Mouse (Mus musculus) liver (tissue): ENCODE measurements around the gene Efs.

ENCODE experiments used
- DNase-seq: peaks from one replicate; pipeline ENCODE4 v3.0.0-alpha.2; 2020; ENCODE audit warnings: mixed read lengths

The Efs gene

GRCm38 (mm10) chr14:54913343-54913742, 12.6 kb downstream of the Efs start:
- DNase-seq, result no peak

DNA sequence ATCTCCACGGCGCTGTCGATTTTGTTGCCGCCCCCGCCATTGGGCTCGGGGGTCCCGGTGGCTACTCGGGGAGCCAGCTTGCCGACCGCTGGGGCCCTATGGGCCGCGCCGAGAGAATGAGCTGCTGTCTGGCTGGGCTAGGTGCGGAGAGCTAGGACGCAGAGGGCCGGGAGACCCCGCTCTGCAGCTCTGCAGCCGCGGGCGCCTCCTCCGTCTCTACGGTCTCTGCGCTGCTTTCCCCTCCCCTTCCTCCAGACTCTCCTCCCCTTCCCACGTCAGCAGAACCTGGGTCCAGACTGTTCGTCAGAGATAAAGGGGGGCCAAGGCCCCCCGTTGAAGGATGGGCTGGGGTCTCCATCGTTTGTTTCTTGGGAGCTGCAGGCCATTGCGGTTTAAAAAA, 13.0 kb downstream of the Efs start, which contains the start of gene Slc22a17:
Gene Slc22a17, minus strand, starts transcription at position 247 of the 400 bp plus-strand sequence.
- DNase-seq, result peak; percentile 59

- DNase-seq, result no peak
Observed at GRCm38 (mm10) chr14:54912109-54912850, 13.6 kb downstream of the Efs start.

DNA sequence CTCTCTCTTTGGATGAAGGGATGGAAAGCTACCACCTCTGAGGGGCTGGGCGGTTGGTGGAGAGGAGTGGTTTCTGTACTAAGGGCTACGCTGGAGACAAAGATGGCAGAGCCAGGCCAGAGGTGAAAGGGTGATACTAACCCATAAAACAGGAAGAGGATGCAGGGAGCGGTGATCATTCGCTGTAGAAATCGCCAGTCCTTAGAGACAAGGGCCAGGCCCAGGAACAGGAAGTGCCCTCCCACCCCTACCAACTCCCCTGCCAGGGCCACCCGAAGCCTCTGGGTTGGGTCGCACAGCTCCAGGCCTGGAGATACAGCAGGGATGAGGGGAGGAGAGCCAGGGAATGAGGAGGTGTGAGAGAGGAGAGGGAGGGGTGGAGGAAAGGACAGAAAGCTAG, 17.2 kb downstream of the Efs start:
- DNase-seq, result no peak

DNA sequence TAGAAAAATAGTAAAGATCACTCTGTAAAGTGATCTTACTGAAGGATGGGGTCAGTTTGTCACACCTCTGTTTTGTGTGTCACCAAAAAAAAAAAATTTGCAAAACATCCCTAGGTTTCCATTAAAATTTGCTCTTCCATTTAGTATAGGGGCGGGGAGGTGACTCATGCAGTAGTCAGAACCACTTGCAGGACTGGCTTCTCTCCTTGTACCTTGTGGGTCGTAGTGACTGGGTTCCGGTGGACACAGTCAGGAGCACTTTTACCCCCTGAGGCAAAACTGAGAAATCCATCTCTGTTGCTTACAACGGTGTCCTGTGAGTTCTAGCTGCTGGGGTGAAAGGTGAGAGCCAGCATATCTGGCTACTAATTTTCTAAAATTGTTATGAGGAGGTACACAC, 22.3 kb downstream of the Efs start:
- DNase-seq, result no peak

DNA sequence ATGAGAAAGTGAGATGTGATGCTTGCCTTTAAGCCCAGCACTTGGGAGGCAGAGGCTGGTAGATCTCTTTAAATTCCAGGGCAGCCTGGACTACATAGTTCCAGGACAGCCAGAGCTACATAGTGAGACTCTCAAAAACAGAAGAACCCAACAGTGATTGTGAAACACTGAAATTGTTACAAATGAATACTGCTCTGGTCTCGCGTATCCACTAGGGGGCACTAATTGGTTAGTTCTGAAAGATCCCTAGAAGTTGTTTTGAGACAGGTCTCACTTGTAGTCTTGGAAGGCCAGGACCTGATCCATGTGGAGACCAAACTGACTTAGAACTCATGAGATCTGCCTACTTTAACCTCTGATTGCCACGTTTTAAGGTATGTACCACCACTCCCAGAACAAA, 25.5 kb downstream of the Efs start:
- DNase-seq, result peak; percentile 66

- no peak for DNase-seq
Observed at GRCm38 (mm10) chr14:54897445-54897844, 28.5 kb downstream of the Efs start.

GRCm38 (mm10) chr14:54894296-54895151, 31.4 kb downstream of the Efs start:
- peak; percentile 74 for DNase-seq

DNA sequence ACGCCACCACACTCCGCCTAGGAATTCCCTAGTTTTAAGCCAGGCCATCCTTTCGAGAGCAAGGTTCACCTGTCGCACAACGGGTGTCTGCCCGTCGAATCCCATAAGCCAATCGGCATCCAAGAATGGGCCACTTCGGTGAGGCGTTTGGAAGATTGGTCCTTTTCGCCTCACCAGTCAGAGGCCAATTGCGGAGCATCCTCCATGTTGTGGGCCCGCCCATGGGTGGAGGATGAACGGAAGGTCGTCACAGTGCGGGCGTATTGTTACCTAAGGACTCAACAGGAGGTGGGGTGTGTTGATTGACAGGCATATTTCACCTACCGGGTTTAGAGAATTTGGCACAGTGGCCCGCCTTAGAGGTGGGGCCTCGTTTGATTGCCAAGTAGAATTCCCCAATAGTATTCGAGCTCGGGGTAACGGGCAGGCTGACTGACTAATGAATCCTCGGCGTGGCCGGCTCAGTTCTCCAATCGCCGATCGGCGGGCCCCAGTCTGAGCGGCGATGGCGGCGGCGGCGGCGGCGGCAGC, 32.2 kb downstream of the Efs start:
- peak; percentile 96 for DNase-seq

- no peak for DNase-seq
Observed at GRCm38 (mm10) chr14:54892200-54892599, 33.7 kb downstream of the Efs start, which contains the start of gene Pabpn1. TSS of gene Pabpn1 (plus strand) at chr14:54892500.

- no peak for DNase-seq
Observed at GRCm38 (mm10) chr14:54885309-54885708, 40.6 kb downstream of the Efs start.

GRCm38 (mm10) chr14:54884022-54884712, 41.8 kb downstream of the Efs start:
- DNase-seq, result no peak

GRCm38 (mm10) chr14:54883154-54884021, 42.5 kb downstream of the Efs start, which contains the start of the genes Bcl2l2 and Gm20521:
TSS of gene Bcl2l2 (plus strand) at chr14:54883377.
TSS of gene Gm20521 (plus strand) at chr14:54883441.
- peak; percentile 88 for DNase-seq

DNA sequence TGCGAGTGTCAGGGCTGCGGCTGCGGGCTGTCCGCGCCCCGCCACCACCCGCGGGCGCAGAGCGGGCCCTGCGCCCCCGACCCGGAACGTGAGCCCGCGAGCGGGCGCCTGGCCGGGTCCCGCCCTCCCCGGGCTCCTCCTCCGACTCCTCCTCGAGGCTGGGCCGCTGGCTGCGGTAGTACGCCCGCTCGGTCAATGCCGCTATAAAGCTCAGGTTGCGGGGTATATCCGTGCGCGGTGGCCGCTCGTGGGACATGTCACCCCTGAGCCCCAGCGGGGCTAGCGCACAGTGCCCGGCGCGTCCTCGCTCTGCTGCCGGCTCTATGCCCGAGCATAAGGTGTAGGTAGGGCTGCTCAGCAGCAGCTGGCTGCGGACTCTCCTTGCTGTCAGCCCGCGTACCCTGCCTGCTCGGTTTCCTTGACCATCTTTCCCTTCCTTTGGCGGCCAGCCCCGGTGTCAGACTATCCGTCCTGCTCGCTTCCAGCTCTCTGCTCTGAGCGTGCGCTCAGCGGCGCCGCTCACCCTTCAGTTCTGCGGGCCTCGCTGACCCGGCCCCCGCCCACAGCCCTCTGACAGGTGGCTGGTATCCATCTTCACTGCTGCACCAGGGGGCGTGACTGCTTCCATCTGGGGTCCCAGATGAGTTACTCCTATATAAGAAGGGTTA, 48.7 kb downstream of the Efs start, which contains the start of gene Ppp1r3e:
Gene Ppp1r3e, minus strand, starts transcription at position 503 of the 668 bp plus-strand sequence.
- DNase-seq, result peak; percentile 79

- peak; percentile 91 for DNase-seq
Observed at GRCm38 (mm10) chr14:54876539-54877047, 49.3 kb downstream of the Efs start.

- no peak for DNase-seq
Observed at GRCm38 (mm10) chr14:54875844-54876538, 49.9 kb downstream of the Efs start.

- DNase-seq, result no peak
Observed at GRCm38 (mm10) chr14:54874165-54874564, 51.8 kb downstream of the Efs start.

GRCm38 (mm10) chr14:54870861-54871260, 55.1 kb downstream of the Efs start, which contains the start of gene Homez:
TSS of gene Homez (minus strand) at chr14:54870961.
- DNase-seq, result no peak

GRCm38 (mm10) chr14:54868026-54868425, 57.9 kb downstream of the Efs start:
- no peak for DNase-seq

DNA sequence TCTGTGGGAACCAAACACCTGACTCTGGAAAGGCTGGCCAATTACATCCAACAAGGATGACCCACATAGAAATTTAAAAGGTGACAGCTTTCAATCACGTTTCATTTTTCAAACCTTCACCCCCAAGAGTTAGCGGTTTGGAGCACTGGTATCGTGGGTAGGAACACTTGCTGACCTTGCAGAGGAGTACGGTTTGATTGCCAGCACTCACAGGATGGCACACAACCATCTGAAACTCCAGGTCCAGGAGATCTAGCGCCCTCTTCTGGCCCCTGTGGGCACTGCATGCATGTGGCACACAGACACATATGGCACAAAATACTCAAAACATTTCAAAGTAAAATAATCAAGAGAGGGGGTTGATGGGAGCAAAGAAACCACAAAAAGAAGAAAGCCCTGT, 59.0 kb downstream of the Efs start:
- peak; percentile 52 for DNase-seq
